Mouse (Mus musculus) intestine, embryonic 15.5 days (tissue): ENCODE measurements at regions not wholly inside any gene's neighbourhood (a gene's known extent, or its start where the extent isn't known, plus 50 kb on each side); places are given as distances from the start of the nearest gene placed in this dataset.

Experiments
- ATAC-seq: fragments of 200-750 bp; cut with Nextera tagmentation; 2 replicates; pipeline ENCODE4 v1.8.0; 2017; ENCODE audit warnings: moderate TSS enrichment, moderate library complexity
- H3K27ac ChIP-seq: fragments of 300-500 bp; sonication (generic); 2 replicates; pipeline ENCODE4 v1.5.1; 2015; ENCODE audit warnings: mild to moderate bottlenecking, inconsistent platforms
- H3K27me3 ChIP-seq: fragments of 300-500 bp; sonication (generic); replicated peaks from 2 replicates; pipeline ENCODE4 v1.6.1; 2015; ENCODE audit warnings: inconsistent platforms
- H3K36me3 ChIP-seq: fragments of 300-500 bp; sonication (generic); 2 replicates; pipeline ENCODE4 v1.6.1; 2015; ENCODE audit warnings: inconsistent platforms
- H3K4me1 ChIP-seq: fragments of 300-500 bp; sonication (generic); replicated peaks from 2 replicates; pipeline ENCODE4 v1.6.1; 2015; ENCODE audit warnings: inconsistent platforms
- H3K4me2 ChIP-seq: fragments of 300-500 bp; sonication (generic); replicated peaks from 2 replicates; pipeline ENCODE4 v1.6.1; 2015; ENCODE audit warnings: mild to moderate bottlenecking, inconsistent platforms
- H3K4me3 ChIP-seq: fragments of 300-500 bp; sonication (generic); replicated peaks from 2 replicates; pipeline ENCODE4 v1.5.1; 2015; ENCODE audit warnings: inconsistent platforms
- H3K9ac ChIP-seq: fragments of 300-500 bp; sonication (generic); 2 replicates; pipeline ENCODE4 v1.6.1; 2015; ENCODE audit warnings: inconsistent platforms
- H3K9me3 ChIP-seq: fragments of 300-500 bp; sonication (generic); 2 replicates; pipeline ENCODE4 v1.6.1; 2016; ENCODE audit warnings: inconsistent platforms
- WGBS: fragments of 180-500 bp; shearing (Covaris S2); methylation state at CpG from one replicate; pipeline ENCODE4 v1.1.7; 2015; 5-methylcytosine and 5-hydroxymethylcytosine counted together

DNA sequence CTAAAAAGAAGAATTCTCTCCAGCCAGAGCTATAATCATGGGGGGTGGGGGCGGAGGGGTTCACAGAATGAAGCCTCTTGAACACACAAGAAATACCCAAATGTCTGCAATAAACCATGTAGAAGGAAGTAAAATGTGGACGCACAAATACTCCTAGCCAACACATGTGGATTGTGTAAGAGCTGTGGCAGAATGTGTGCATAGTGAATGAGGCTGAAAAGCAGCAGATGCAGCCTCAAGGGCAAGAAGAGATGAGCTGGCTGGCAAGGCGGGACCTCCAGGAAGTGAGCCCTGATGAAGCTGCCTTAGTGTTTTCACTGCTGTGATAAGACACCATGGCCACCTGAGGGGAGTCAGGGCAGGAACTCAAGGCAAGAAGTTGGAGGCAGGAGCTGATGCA is 53.3 kb upstream of the Arhgap28 start:
- 83% methylated on average over 3 of the region's 3 CpGs for WGBS
- Histone ChIP-seq H3K9ac (no peak overlapping the region), H3K9me3 (no peaks in the 10 kb centered on the region), H3K27me3 (no peaks in the 10 kb centered on the region), H3K27ac (no peak overlapping the region), H3K4me3 (no peak overlapping the region), H3K4me1 (no peaks in the 10 kb centered on the region), H3K4me2 (no peak overlapping the region), H3K36me3 (no peaks in the 10 kb centered on the region)
- no peak for ATAC-seq

DNA sequence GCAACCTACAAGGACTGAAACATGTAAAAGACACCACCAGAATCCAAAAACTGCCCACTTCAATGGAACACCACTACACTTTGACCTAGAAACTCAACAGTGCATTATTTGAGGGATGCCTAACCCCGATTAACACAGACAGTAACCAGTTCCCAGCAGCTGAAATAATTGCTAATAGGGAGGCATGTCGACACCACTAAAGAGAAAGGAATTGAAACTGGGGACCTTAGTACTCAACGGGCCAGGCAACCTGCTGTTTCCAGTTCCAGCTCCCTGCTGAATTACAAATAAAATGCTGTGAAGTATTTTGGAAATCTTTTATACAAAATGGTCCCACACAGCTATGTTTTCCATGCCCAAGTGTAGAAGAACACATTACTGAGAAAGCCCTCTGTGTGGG is 56.5 kb upstream of the Arhgap28 start:
- Histone ChIP-seq H3K27ac (no peak overlapping the region), H3K4me2 (no peak overlapping the region), H3K4me3 (no peak overlapping the region), H3K9me3 (no peaks in the 10 kb centered on the region), H3K36me3 (no peaks in the 10 kb centered on the region), H3K9ac (no peak overlapping the region), H3K4me1 (no peaks in the 10 kb centered on the region), H3K27me3 (no peaks in the 10 kb centered on the region)
- 84% methylated on average over 3 of the region's 3 CpGs for WGBS
- no peak for ATAC-seq

DNA sequence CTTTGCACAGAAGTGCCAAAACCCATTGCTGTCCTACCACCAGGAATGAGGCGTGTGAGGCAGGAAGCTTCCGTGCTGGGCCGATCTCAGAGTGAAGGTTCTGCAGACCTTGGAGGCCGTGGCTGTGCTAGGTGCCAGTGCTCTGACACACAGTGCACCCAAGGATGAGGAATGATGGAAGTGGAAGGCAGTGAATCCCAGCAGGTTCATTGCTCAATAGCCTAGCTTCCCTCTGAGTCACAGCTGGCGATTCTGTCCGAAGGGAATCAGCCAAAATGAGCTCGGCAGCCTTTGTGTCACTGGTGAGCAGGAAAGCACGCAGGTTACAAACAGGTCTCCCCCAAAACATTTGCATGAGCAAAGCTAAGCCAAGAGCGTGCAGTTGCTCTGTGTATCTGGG is 61.8 kb upstream of the Arhgap28 start:
- Histone ChIP-seq H3K4me2 (no peak overlapping the region), H3K4me1 (no peaks in the 10 kb centered on the region), H3K9ac (no peak overlapping the region), H3K4me3 (no peak overlapping the region), H3K27ac (no peak overlapping the region), H3K27me3 (no peaks in the 10 kb centered on the region), H3K9me3 (no peaks in the 10 kb centered on the region), H3K36me3 (no peaks in the 10 kb centered on the region)
- no peak for ATAC-seq
- WGBS, result 82% methylated on average over 9 of the region's 9 CpGs

DNA sequence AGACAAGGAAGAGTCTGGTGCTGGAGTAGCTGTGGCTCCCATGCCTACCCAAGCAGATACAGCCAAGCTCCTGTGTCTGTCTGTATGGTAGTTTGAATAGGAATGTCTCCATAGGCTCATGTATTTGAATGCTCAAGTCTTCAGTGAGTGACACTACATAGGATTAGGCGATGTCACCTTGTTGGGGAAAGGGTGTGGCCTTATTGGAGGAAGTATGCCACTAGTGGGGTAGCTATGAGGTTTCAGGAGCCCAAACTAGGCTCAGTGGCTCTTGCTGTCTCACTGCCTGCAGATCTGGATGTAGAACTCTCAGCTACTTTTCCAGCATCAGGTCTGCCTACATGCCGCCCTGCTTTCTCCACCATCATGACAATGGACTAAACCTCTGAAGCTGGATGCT is 62.3 kb upstream of the Arhgap28 start:
- Histone ChIP-seq H3K36me3 (no peaks in the 10 kb centered on the region), H3K27ac (no peak overlapping the region), H3K27me3 (no peaks in the 10 kb centered on the region), H3K9me3 (no peaks in the 10 kb centered on the region), H3K4me3 (no peak overlapping the region), H3K9ac (no peak overlapping the region), H3K4me2 (no peak overlapping the region), H3K4me1 (no peaks in the 10 kb centered on the region)
- WGBS, result 95% methylated on average over 2 of the region's 2 CpGs
- no peak for ATAC-seq

DNA sequence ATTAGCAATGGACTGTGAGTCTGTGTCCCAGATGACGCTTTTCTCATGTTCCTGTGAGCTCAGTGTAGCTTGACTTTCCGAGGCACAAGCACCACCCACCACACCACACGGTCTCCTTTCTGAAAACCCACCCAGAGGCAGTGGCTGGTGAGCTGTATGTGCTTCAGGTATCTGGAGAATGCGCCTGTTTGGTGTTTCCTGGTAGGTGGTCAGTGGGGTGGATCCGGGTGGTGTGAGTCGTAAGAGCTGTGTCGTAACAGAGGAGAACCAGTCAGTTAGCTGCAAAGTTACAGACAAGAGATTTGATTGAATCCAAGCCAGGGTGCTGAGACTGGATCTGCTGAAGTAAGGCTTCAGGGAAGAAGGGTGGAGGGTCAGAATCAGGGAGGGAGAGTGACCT is 65.1 kb upstream of the Arhgap28 start:
- Histone ChIP-seq H3K36me3 (no peaks in the 10 kb centered on the region), H3K9me3 (no peaks in the 10 kb centered on the region), H3K9ac (no peak overlapping the region), H3K4me2 (peak overlapping the region; percentile 30), H3K27me3 (no peaks in the 10 kb centered on the region), H3K27ac (peak overlapping the region; percentile 68), H3K4me1 (no peaks in the 10 kb centered on the region), H3K4me3 (no peak overlapping the region)
- peak; percentile 44; the same call in 1 of the 2 replicates for ATAC-seq
- 39% methylated on average over 7 of the region's 7 CpGs for WGBS

DNA sequence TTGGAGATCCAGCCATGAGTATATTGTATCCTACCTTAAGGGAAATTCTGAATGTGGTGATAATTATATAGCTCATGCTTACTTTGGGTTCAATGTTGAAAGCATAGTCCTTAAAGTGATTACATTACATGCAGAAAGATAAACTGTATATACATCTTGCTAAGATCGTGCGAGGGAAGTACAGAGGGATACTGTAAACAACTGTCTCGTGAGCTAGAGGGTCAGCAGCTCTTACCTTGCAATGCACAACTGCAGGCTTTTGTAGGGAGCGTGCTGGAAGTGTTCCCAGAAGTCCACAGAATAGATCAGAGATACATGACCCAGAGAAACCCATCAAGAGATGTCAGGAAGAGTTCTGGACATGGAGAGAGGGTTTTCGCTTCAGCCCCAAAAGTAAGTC is 65.6 kb upstream of the Arhgap28 start:
- Histone ChIP-seq H3K27ac (peak overlapping the region; percentile 68), H3K4me1 (no peaks in the 10 kb centered on the region)
- peak; percentile 62; the same call in 1 of the 2 replicates for ATAC-seq

DNA sequence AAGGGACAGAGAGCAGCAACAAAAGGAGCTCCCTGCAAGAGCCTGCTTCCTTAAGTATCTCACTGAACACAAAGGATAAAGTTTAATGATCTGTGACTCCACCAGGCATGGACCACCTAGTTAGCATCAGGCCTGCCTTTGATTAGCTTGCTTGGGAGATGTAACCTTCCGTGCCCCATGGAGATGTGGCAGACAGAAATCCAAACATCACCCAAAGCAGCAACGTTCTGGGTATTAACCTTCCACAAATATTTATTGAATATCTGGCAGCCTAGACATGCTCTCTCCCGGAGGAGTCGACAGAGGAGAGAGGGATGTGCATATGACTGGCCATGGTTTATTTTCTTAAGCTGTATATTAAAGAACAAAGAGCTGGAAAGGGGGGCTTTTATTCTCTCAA is 67.6 kb upstream of the Arhgap28 start:
- Histone ChIP-seq H3K9ac (no peak overlapping the region), H3K27me3 (no peaks in the 10 kb centered on the region), H3K4me1 (no peaks in the 10 kb centered on the region), H3K27ac (no peak overlapping the region), H3K4me3 (no peak overlapping the region), H3K36me3 (no peaks in the 10 kb centered on the region), H3K4me2 (no peak overlapping the region), H3K9me3 (no peaks in the 10 kb centered on the region)
- peak; percentile 29; the same call in 1 of the 2 replicates for ATAC-seq
- 10% methylated on average over 4 of the region's 4 CpGs for WGBS

More for the DNA sequence above, 65.6 kb upstream of the Arhgap28 start:
- no peaks in the 10 kb centered on the region for H3K9me3 ChIP-seq
- no peaks in the 10 kb centered on the region for H3K36me3 ChIP-seq
- 41% methylated on average over 5 of the region's 5 CpGs for WGBS
- H3K9ac ChIP-seq, result no peak overlapping the region
- no peak overlapping the region for H3K4me3 ChIP-seq
- no peaks in the 10 kb centered on the region for H3K27me3 ChIP-seq
- H3K4me2 ChIP-seq, result peak overlapping the region; percentile 30; the same call in 1 of the 2 replicates

DNA sequence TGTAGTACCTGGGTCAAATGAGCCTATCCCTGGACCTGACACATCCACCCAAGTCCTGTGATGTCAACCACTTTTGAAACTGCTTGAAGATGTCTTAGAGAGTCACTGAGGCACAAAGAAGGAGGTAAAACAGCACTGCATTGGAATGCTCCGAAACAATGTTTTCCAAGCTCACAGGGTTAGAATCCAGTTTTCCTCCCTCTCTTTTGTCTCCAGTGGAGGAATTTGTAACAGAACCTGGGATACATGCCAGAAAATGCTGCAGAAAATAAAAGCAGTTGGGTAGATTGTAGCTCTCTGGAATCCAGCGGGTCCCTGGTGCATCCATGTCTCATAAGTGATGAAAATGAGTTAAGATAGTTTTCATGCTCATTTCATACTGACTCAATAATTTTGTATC is 71.8 kb upstream of the Arhgap28 start:
- 43% methylated on average over 2 of the region's 2 CpGs for WGBS
- Histone ChIP-seq H3K4me2 (no peak overlapping the region), H3K36me3 (no peaks in the 10 kb centered on the region), H3K4me3 (no peak overlapping the region), H3K27me3 (no peaks in the 10 kb centered on the region), H3K9me3 (no peaks in the 10 kb centered on the region), H3K27ac (no peak overlapping the region), H3K9ac (no peak overlapping the region), H3K4me1 (no peaks in the 10 kb centered on the region)
- ATAC-seq, result no peak

DNA sequence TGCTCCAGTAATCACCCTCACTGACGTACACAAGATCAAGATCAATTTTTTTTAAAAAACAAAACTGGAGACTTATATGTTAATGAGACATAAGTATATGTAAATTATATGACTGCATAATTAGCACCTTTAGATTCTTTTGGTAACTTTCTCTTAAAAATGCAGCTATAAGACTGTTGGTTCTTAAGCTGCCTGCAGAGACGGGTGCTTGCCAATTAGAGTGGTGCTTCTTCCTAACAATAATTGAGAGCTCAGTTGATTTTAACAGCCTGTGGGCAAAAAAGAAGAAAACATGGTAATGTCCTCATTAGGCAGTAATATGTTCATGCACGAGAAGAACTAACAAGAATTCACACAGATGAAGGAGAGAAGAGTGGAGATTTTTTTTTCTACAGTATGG is 74.8 kb upstream of the Arhgap28 start:
- no peak overlapping the region for H3K27ac ChIP-seq
- no peak overlapping the region for H3K4me2 ChIP-seq
- H3K27me3 ChIP-seq, result no peaks in the 10 kb centered on the region
- WGBS, result 85% methylated on average over 3 of the region's 3 CpGs
- ATAC-seq, result no peak
- H3K36me3 ChIP-seq, result no peaks in the 10 kb centered on the region
- H3K9me3 ChIP-seq, result no peaks in the 10 kb centered on the region
- no peaks in the 10 kb centered on the region for H3K4me1 ChIP-seq
- H3K4me3 ChIP-seq, result no peak overlapping the region
- no peak overlapping the region for H3K9ac ChIP-seq

DNA sequence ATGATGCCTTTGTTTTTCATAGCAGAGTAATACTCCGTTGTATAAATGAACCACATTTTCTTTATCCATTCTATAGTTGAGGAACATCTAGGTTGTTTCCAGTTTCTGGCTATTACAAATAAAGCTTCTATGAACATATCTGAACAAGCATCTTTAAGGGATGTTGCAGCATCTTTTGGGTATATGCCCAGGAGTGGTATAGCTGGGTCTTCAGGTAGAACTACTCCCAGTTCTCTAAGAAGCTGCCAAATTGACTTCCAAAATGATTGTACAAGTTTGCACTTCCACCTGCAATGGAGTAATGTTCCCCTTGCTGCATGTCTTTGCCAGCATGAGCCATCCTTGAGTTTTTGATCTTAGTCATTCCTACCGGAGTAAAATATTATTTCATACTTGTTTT is 80.5 kb upstream of the Arhgap28 start:
- 97% methylated on average over 2 of the region's 2 CpGs for whole genome bisulfite sequencing
- Histone ChIP-seq H3K4me2 (no peak overlapping the region), H3K9me3 (no peaks in the 10 kb centered on the region), H3K36me3 (no peaks in the 10 kb centered on the region), H3K27me3 (no peaks in the 10 kb centered on the region), H3K27ac (no peak overlapping the region), H3K4me1 (no peaks in the 10 kb centered on the region), H3K9ac (no peak overlapping the region), H3K4me3 (no peak overlapping the region)
- no peak for ATAC-seq

DNA sequence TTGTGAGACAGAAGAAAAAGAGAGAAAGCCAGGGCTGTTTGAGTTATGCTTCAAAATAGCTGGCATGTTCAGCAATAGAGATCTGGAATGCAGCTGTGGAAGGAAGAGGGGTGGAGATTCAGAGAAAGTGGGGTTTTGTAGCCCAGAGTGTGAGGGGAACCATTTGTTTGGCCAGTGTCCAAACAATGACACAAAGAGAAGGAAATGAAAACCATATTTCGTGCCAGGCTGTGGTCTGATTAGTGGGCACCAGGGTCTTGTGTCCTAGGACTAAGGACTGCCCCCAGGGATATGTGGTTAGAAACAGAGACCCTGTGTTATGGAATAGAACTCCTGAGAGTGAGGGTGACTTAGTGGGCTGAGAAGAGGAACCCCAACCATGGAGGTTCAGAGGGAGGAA is 83.2 kb upstream of the Arhgap28 start:
- Histone ChIP-seq H3K27ac (no peak overlapping the region), H3K36me3 (no peaks in the 10 kb centered on the region), H3K27me3 (no peaks in the 10 kb centered on the region), H3K9me3 (no peaks in the 10 kb centered on the region), H3K9ac (no peak overlapping the region), H3K4me2 (no peak overlapping the region), H3K4me3 (no peak overlapping the region), H3K4me1 (no peaks in the 10 kb centered on the region)
- ATAC-seq, result no peak
- WGBS, result 50% methylated on average over 1 of the region's 1 CpGs

DNA sequence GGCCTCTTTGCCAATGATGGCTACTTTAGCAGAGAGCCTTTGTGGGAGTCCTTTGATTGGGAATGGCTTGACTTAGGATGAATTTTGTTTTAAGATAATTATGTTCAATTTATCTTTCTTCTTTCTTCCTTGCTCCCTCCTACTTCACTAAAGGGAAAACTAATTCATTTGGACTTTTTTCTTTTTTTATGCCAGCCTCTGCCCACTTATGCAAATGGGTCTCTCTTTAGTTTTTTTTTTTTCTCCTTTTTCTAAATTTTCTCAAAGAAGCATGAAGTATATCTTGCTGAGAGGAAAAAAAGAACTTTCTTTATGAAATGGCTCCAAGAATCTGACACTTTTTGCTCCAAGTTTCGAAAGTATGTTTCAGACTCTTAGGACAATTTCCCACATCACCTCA is 85.3 kb upstream of the Arhgap28 start:
- 83% methylated on average over 1 of the region's 1 CpGs for WGBS
- no peak overlapping the region for H3K9ac ChIP-seq
- H3K27ac ChIP-seq, result no peak overlapping the region
- H3K4me1 ChIP-seq, result no peaks in the 10 kb centered on the region
- no peak for ATAC-seq
- H3K36me3 ChIP-seq, result no peaks in the 10 kb centered on the region
- no peaks in the 10 kb centered on the region for H3K9me3 ChIP-seq
- no peaks in the 10 kb centered on the region for H3K27me3 ChIP-seq
- H3K4me3 ChIP-seq, result no peak overlapping the region
- H3K4me2 ChIP-seq, result no peak overlapping the region

DNA sequence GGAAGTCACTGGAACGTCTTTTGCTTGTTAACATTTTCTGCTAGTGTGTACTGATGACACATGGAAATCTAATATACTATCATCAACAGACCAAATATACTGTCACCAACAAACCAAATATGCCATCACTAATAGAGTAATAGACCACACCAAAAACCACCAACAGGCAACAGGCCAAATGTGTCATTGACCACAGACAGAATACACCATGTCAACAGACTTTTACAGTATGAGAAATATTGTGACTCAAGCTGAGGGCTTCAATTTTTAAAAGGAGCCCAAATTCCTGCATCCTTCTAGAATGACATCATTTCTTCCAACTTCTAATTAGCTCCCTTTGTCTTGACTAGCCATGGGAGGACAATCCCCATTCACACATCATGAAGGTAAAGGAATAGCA is 85.9 kb upstream of the Arhgap28 start:
- Histone ChIP-seq H3K4me3 (no peak overlapping the region), H3K27me3 (no peaks in the 10 kb centered on the region), H3K9me3 (no peaks in the 10 kb centered on the region), H3K9ac (no peak overlapping the region), H3K4me1 (no peaks in the 10 kb centered on the region), H3K36me3 (no peaks in the 10 kb centered on the region), H3K4me2 (no peak overlapping the region), H3K27ac (no peak overlapping the region)
- WGBS, result 53% methylated on average over 1 of the region's 1 CpGs
- ATAC-seq, result no peak

DNA sequence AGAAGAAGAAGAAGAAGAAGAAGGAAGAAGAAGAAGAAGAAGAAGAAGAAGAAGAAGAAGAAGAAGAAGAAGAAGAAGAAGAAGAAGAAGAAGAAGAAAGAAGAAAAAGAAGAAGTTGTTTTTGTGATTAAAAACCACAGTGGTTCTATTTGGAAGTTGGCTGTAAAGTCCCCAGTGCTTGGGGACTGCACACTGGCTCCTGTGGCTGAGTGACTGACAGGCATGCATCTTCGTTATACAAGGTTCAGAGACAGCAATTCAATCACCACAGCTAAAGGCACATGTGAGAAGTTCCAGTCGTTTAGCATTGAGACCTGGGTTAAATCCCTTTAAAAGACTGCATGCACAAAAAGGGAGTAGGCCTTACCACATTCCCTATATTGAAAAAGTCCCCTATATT is 93.1 kb upstream of the Arhgap28 start:
- H3K27ac ChIP-seq, result no peak overlapping the region
- no peak overlapping the region for H3K4me2 ChIP-seq
- no peak overlapping the region for H3K9ac ChIP-seq
- no peaks in the 10 kb centered on the region for H3K27me3 ChIP-seq
- ATAC-seq, result no peak
- no peaks in the 10 kb centered on the region for H3K9me3 ChIP-seq
- H3K4me3 ChIP-seq, result no peak overlapping the region
- no peaks in the 10 kb centered on the region for H3K4me1 ChIP-seq
- 70% methylated on average over 2 of the region's 2 CpGs for WGBS
- no peaks in the 10 kb centered on the region for H3K36me3 ChIP-seq
